Mouse (Mus musculus) hindbrain, embryonic 16.5 days (tissue): ENCODE results near the gene Pcolce. TPM values are rescaled to one million over a fixed set of nuclear protein-coding genes. Genes with fewer than 3 reads are reported as not detected.

Source experiments
- ATAC-seq: fragments of 200-750 bp; cut with Nextera tagmentation; 2 replicates; pipeline ENCODE4 v1.8.0; 2017; ENCODE audit warnings: moderate TSS enrichment, moderate library complexity
- H3K27ac ChIP-seq: fragments of 300-500 bp; sonication (generic); 2 replicates; pipeline ENCODE4 v1.5.1; 2014; ENCODE audit warnings: low read depth, mild to moderate bottlenecking, control low read depth, low read length, moderate library complexity
- H3K27me3 ChIP-seq: fragments of 300-500 bp; sonication (generic); replicated peaks from 2 replicates; pipeline ENCODE4 v1.6.1; 2014; ENCODE audit warnings: low read length; ENCODE audit not compliant: control insufficient read depth, insufficient read depth
- H3K36me3 ChIP-seq: fragments of 300-500 bp; sonication (generic); 2 replicates; pipeline ENCODE4 v1.6.1; 2014; ENCODE audit warnings: mild to moderate bottlenecking, low read length, moderate library complexity, mixed read lengths; ENCODE audit not compliant: control insufficient read depth, insufficient read depth
- H3K4me1 ChIP-seq: fragments of 300-500 bp; sonication (generic); 2 replicates; pipeline ENCODE4 v1.6.1; 2014; ENCODE audit warnings: low read depth, low read length; ENCODE audit not compliant: control insufficient read depth, insufficient read depth
- H3K4me2 ChIP-seq: fragments of 300-500 bp; sonication (generic); 2 replicates; pipeline ENCODE4 v1.6.1; 2014; ENCODE audit warnings: mild to moderate bottlenecking, low read length, control low read depth, moderate library complexity
- H3K4me3 ChIP-seq: fragments of 300-500 bp; sonication (generic); 2 replicates; pipeline ENCODE4 v1.5.1; 2014; ENCODE audit warnings: mild to moderate bottlenecking, low read length, control low read depth, moderate library complexity
- H3K9ac ChIP-seq: fragments of 300-500 bp; sonication (generic); 2 replicates; pipeline ENCODE4 v1.6.1; 2014; ENCODE audit warnings: low read depth, mild to moderate bottlenecking, control low read depth, low read length, moderate library complexity
- H3K9me3 ChIP-seq: fragments of 300-500 bp; sonication (generic); 2 replicates; pipeline ENCODE4 v1.6.1; 2014; ENCODE audit warnings: mild to moderate bottlenecking, low read length, moderate library complexity; ENCODE audit not compliant: control insufficient read depth
- WGBS: fragments of 180-500 bp; shearing (Covaris S2); extraction: QIAGEN DNeasy Blood & Tissue Kit; methylation state at CpG from one replicate; pipeline ENCODE4 v1.1.7; 2014; 5-methylcytosine and 5-hydroxymethylcytosine counted together
- polyA plus RNA-seq: library from polyadenylated mRNA; unstranded; fragments of >200 nt; fragmentation: Nextera tagmentation; extraction: Ambion mirVana; gene quantifications from 2 replicates; pipeline ENCODE4 v1.2.1, GENCODE M21; 2015

Gene Pcolce
- polyA plus RNA-seq, 1 experiment from 2014 or later = 23.3 TPM

- H3K4me3 ChIP-seq = peak within 1 kb of the TSS; percentile 63
- peaks cover 2% of the 10 kb centered on the region; the same call in 1 of the 2 replicates for H3K36me3 ChIP-seq
- under 1% methylated on average over 37 of the region's 41 CpGs for WGBS
- peak within 1 kb of the TSS; percentile 86 for H3K4me2 ChIP-seq
- H3K27me3 ChIP-seq = no peaks in the 10 kb centered on the region
- peak within 1 kb of the TSS; percentile 86 for H3K9ac ChIP-seq
- ATAC-seq = peak; percentile 97
- H3K4me1 ChIP-seq = peaks cover 16% of the 10 kb centered on the region
- no peaks in the 10 kb centered on the region for H3K9me3 ChIP-seq
- peak within 1 kb of the TSS; percentile 81 for H3K27ac ChIP-seq
Measured at GRCm38 (mm10) chr5:137600619-137601364, 12.8 kb downstream of the Pcolce start, which contains the start of gene Mospd3. Gene Mospd3 (minus strand): TSS chr5:137601058.

- Histone ChIP-seq H3K4me1 (peaks cover 16% of the 10 kb centered on the region), H3K27me3 (no peaks in the 10 kb centered on the region), H3K4me2 (peak overlapping the region; percentile 86), H3K36me3 (peaks cover 2% of the 10 kb centered on the region; the same call in 1 of the 2 replicates), H3K9me3 (no peaks in the 10 kb centered on the region), H3K4me3 (peak overlapping the region; percentile 63), H3K27ac (peak overlapping the region; percentile 27; the same call in 1 of the 2 replicates), H3K9ac (peak overlapping the region; percentile 86)
- 4% methylated on average over 19 of the region's 19 CpGs for WGBS
- peak; percentile 13 for ATAC-seq
Measured at GRCm38 (mm10) chr5:137600281-137600618, 13.3 kb downstream of the Pcolce start.

- H3K4me2 ChIP-seq = peak overlapping the region; percentile 86
- no peak overlapping the region for H3K27ac ChIP-seq
- ATAC-seq = no peak
- H3K4me3 ChIP-seq = peak overlapping the region; percentile 63
- 56% methylated on average over 9 of the region's 9 CpGs for WGBS
- H3K4me1 ChIP-seq = peaks cover 16% of the 10 kb centered on the region
- H3K27me3 ChIP-seq = no peaks in the 10 kb centered on the region
- no peaks in the 10 kb centered on the region for H3K9me3 ChIP-seq
- H3K9ac ChIP-seq = peak overlapping the region; percentile 86
- peaks cover 2% of the 10 kb centered on the region for H3K36me3 ChIP-seq
Measured at GRCm38 (mm10) chr5:137599600-137599999, 14.0 kb downstream of the Pcolce start.

- Histone ChIP-seq H3K9me3 (no peaks in the 10 kb centered on the region), H3K4me2 (no peak overlapping the region), H3K4me3 (no peak overlapping the region), H3K27me3 (no peaks in the 10 kb centered on the region), H3K9ac (no peak overlapping the region), H3K36me3 (peaks cover 2% of the 10 kb centered on the region), H3K27ac (no peak overlapping the region), H3K4me1 (peaks cover 16% of the 10 kb centered on the region)
- 96% methylated on average over 2 of the region's 2 CpGs for WGBS
- no peak for ATAC-seq
Measured at GRCm38 (mm10) chr5:137598100-137598826, 15.3 kb downstream of the Pcolce start.

GRCm38 (mm10) chr5:137597625-137598024 lies 16.0 kb downstream of the Pcolce start:
- H3K36me3 ChIP-seq = peaks cover 2% of the 10 kb centered on the region
- H3K4me1 ChIP-seq = peaks cover 16% of the 10 kb centered on the region
- WGBS = 96% methylated on average over 6 of the region's 6 CpGs
- no peak overlapping the region for H3K9ac ChIP-seq
- H3K4me2 ChIP-seq = no peak overlapping the region
- no peak overlapping the region for H3K4me3 ChIP-seq
- no peaks in the 10 kb centered on the region for H3K27me3 ChIP-seq
- no peak for ATAC-seq
- no peak overlapping the region for H3K27ac ChIP-seq
- no peaks in the 10 kb centered on the region for H3K9me3 ChIP-seq

GRCm38 (mm10) chr5:137596601-137597261 lies 16.9 kb downstream of the Pcolce start:
- ATAC-seq = no peak
- H3K4me2 ChIP-seq = peak overlapping the region; percentile 38
- H3K4me1 ChIP-seq = peaks cover 16% of the 10 kb centered on the region
- H3K27me3 ChIP-seq = no peaks in the 10 kb centered on the region
- peaks cover 2% of the 10 kb centered on the region for H3K36me3 ChIP-seq
- H3K9ac ChIP-seq = no peak overlapping the region; the same call in 1 of the 2 replicates
- H3K27ac ChIP-seq = no peak overlapping the region
- WGBS = 41% methylated on average over 30 of the region's 30 CpGs
- no peaks in the 10 kb centered on the region for H3K9me3 ChIP-seq
- peak overlapping the region; percentile 14; the same call in 1 of the 2 replicates for H3K4me3 ChIP-seq

GRCm38 (mm10) chr5:137595921-137596320 lies 17.7 kb downstream of the Pcolce start:
- H3K27ac ChIP-seq = no peak overlapping the region
- no peak overlapping the region for H3K4me2 ChIP-seq
- H3K36me3 ChIP-seq = peaks cover 2% of the 10 kb centered on the region
- 71% methylated on average over 7 of the region's 7 CpGs for WGBS
- H3K4me3 ChIP-seq = no peak overlapping the region
- H3K9ac ChIP-seq = no peak overlapping the region
- peaks cover 13% of the 10 kb centered on the region for H3K4me1 ChIP-seq
- no peak for ATAC-seq
- H3K27me3 ChIP-seq = no peaks in the 10 kb centered on the region
- no peaks in the 10 kb centered on the region for H3K9me3 ChIP-seq

- Histone ChIP-seq H3K36me3 (no peaks in the 10 kb centered on the region; the same call in 1 of the 2 replicates), H3K9me3 (no peaks in the 10 kb centered on the region), H3K4me2 (no peak overlapping the region), H3K27me3 (no peaks in the 10 kb centered on the region), H3K4me3 (no peak overlapping the region), H3K4me1 (no peaks in the 10 kb centered on the region), H3K27ac (no peak overlapping the region), H3K9ac (no peak overlapping the region)
- ATAC-seq = no peak
- WGBS = 78% methylated on average over 5 of the region's 5 CpGs
Measured at GRCm38 (mm10) chr5:137590507-137590906, 23.1 kb downstream of the Pcolce start.

GRCm38 (mm10) chr5:137584976-137585375 lies 28.6 kb downstream of the Pcolce start:
- Histone ChIP-seq H3K4me1 (peaks cover 5% of the 10 kb centered on the region; the same call in 1 of the 2 replicates), H3K27me3 (no peaks in the 10 kb centered on the region; the same call in 1 of the 2 replicates), H3K36me3 (no peaks in the 10 kb centered on the region), H3K4me3 (no peak overlapping the region), H3K9me3 (no peaks in the 10 kb centered on the region), H3K27ac (no peak overlapping the region), H3K9ac (no peak overlapping the region), H3K4me2 (no peak overlapping the region)
- no peak for ATAC-seq
- WGBS = 32% methylated on average over 8 of the region's 8 CpGs
